Mouse (Mus musculus) liver, adult 2 months (tissue): Measurements from ENCODE around the gene Polr2b.

Source experiments
- CTCF ChIP-seq: fragments of 200-500 bp; IDR thresholded peaks from 2 replicates; pipeline ENCODE4 v1.5.1; 2011; ENCODE audit warnings: low read depth, low read length, control low read depth
- POLR2A ChIP-seq: fragments of 200-500 bp; IDR thresholded peaks from 2 replicates; pipeline ENCODE4 v1.6.1; 2011; ENCODE audit warnings: low read length, control low read depth; ENCODE audit not compliant: insufficient read depth; ENCODE audit errors: extremely low read depth

DNA sequence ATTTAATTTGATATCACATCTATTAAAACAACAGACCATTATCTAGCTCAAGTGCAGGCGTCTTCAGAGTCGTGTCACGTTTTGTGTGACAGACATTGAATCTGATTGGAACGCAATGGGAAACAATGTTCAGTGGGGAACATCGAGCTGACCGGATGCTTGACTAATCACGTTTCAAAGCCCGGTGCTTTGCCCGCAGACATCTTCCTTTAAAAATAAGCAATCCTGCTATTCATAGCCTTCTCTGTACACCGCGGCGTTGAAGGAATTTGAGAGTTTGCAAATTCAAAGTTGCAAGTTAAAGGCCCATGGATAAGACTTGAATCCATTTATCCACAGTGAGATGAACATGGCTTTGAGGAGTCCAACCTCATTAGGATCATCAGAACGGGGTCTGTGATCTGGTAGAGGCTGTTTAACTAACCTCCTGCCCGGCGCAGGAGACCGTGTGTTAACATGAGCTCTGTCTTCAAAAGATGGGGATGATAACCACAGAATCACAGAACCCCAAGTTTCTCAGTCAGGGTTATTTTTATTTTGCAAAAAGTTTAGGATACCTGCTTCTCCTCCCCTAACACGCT, 70.5 kb downstream of the Polr2b start:
- no peak for TF ChIP-seq CTCF
- no peak for TF ChIP-seq POLR2A
